Mouse (Mus musculus) heart, adult 2 months (tissue): ENCODE measurements around the gene Chsy1.

Source experiments
- CTCF ChIP-seq: fragments of 200-600 bp; IDR thresholded peaks from 2 replicates; pipeline ENCODE4 v1.8.1; 2022; ENCODE audit warnings: antibody characterized with exemption, mild to moderate bottlenecking, moderate library complexity
- EP300 ChIP-seq: fragments of 200-500 bp; IDR thresholded peaks from 2 replicates; pipeline ENCODE4 v1.6.1; 2011; ENCODE audit warnings: low read depth, low read length, control low read depth; ENCODE audit not compliant: insufficient read depth
- POLR2A ChIP-seq: fragments of 200-500 bp; IDR thresholded peaks from 2 replicates; pipeline ENCODE4 v1.6.1; 2011; ENCODE audit warnings: mild to moderate bottlenecking, low read depth, low read length, control low read depth; ENCODE audit not compliant: insufficient read depth

- no peak for TF ChIP-seq CTCF
- no peak for TF ChIP-seq POLR2A
- no peak for TF ChIP-seq EP300
These were observed 91.6 kb downstream of the Chsy1 start for GRCm38 (mm10) chr7:66200791-66201450.
